Mouse (Mus musculus) ZHBTc4 (cell line): ENCODE measurements at regions not wholly inside any gene's neighbourhood (a gene's known extent, or its start where the extent isn't known, plus 50 kb on each side); places are given as distances from the start of the nearest gene placed in this dataset.

Experiments
- DNase-seq: peaks from one replicate; pipeline ENCODE4 v3.0.0-alpha.2; 2011; ENCODE audit warnings: low read depth, low spot score

- no peak for DNase-seq
These were observed 55.5 kb downstream of the E030025P04Rik start for GRCm38 (mm10) chr11:109088488-109089252.

GRCm38 (mm10) chr11:109081957-109082356 is 62.2 kb downstream of the E030025P04Rik start:
- no peak for DNase-seq

- DNase-seq, result no peak
These were observed 62.7 kb downstream of the E030025P04Rik start for GRCm38 (mm10) chr11:109081454-109081853.

- no peak for DNase-seq
These were observed 63.2 kb downstream of the E030025P04Rik start for GRCm38 (mm10) chr11:109080847-109081415.

- DNase-seq, result no peak
These were observed 64.7 kb downstream of the E030025P04Rik start for GRCm38 (mm10) chr11:109079466-109079865.

- DNase-seq, result no peak
These were observed 67.4 kb downstream of the E030025P04Rik start for GRCm38 (mm10) chr11:109076587-109077417.

- DNase-seq, result no peak
These were observed 72.8 kb downstream of the E030025P04Rik start for GRCm38 (mm10) chr11:109071340-109071739.

- DNase-seq, result no peak
These were observed 73.8 kb downstream of the E030025P04Rik start for GRCm38 (mm10) chr11:109070412-109070811.

GRCm38 (mm10) chr11:109069326-109069709 is 74.9 kb downstream of the E030025P04Rik start:
- DNase-seq, result no peak

GRCm38 (mm10) chr11:109068371-109069325 is 75.5 kb downstream of the E030025P04Rik start:
- DNase-seq, result peak; percentile 74

GRCm38 (mm10) chr11:109067733-109068132 is 76.4 kb downstream of the E030025P04Rik start:
- DNase-seq, result no peak

GRCm38 (mm10) chr11:109061971-109062370 is 82.2 kb downstream of the E030025P04Rik start:
- DNase-seq, result no peak

GRCm38 (mm10) chr11:109060527-109060908 is 83.7 kb downstream of the E030025P04Rik start:
- DNase-seq, result no peak

- no peak for DNase-seq
These were observed 84.2 kb downstream of the E030025P04Rik start for GRCm38 (mm10) chr11:109059863-109060526.

- DNase-seq, result no peak
These were observed 86.1 kb downstream of the E030025P04Rik start for GRCm38 (mm10) chr11:109058021-109058420.

GRCm38 (mm10) chr11:109048257-109049101 is 95.7 kb downstream of the E030025P04Rik start:
- no peak for DNase-seq

GRCm38 (mm10) chr11:109047483-109048110 is 96.6 kb downstream of the E030025P04Rik start:
- no peak for DNase-seq

GRCm38 (mm10) chr11:109046446-109046845 is 97.7 kb downstream of the E030025P04Rik start:
- no peak for DNase-seq

- no peak for DNase-seq
These were observed 103.7 kb downstream of the E030025P04Rik start for GRCm38 (mm10) chr11:109040519-109040916.
